In the genomic region with DNA sequence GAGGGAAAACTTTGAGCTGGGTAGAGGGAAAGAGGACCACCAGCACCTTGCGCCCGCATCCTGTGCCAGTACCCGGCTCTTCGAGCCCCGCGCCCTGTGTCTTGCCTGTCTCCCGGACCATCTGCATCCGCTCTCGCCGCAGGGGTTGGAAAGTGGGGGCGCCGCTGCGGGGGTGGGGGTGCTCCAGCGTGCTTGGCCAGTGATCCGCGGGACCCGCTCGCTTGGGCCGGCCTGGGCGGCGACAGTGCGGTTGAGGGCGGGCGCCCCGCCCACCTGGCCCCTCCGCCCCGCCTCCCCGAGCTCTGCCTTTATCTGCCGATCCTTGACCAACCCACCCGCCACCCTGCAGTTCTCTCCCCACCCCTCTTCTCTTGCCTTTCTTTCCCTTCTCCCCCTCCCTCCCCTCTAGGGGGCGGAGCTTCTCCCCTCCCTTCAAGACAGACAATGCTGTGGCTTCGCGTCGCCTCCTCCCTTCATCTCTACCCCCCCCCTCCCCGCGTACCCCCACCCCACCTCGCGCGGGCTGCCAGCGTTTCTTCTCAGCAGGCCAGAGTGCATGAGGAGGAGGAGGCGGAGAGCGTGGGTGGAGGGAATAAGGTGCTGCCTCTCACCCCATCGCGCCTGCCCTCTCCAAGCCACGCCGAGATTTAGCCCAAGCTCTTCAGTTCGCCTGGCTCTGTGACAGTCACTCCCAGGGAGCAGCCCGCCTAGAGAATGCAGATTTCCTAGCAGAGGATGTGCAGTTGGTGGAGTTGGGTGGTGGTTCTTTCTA, we compare ENCODE assay signal across 8 mouse cellular contexts. TPM values are rescaled to one million over a fixed set of nuclear protein-coding genes. Genes with fewer than 3 reads are reported as not detected.
DNase-seq lines count a peak whose midpoint lies in the region; ATAC-seq and TF ChIP-seq lines count a peak whose summit lies in the region.

A gene (minus strand): TSS at position 613 of the 772 bp plus-strand sequence.

- peak within 1 kb of the TSS; percentile 86 for H3K4me2 ChIP-seq in forebrain, embryonic 16.5 days (ENCODE audit: low read length)
- peak within 1 kb of the TSS; percentile 91 for H3K4me2 ChIP-seq in lung, embryonic 14.5 days

- peak within 1 kb of the TSS; percentile 96 to 97 for H3K4me3 ChIP-seq in ES-E14 (ENCODE audit: insufficient read depth in 1 of 2, low read depth in 1 of 2, low read length in 2 of 2, poor library complexity in 1 of 2, severe bottlenecking in 1 of 2)
- H3K4me3 ChIP-seq in forebrain, embryonic 16.5 days (replicated peaks; ENCODE audit: low read length) = peak within 1 kb of the TSS; percentile 71
- H3K4me3 ChIP-seq in layer of hippocampus, adult 2 months = peak within 1 kb of the TSS; percentile 72
- peak within 1 kb of the TSS; percentile 55 for H3K4me3 ChIP-seq in lung, embryonic 14.5 days (ENCODE audit: low read depth, low read length)
- H3K4me3 ChIP-seq in olfactory bulb, adult 2 months (ENCODE audit: insufficient read depth, low read depth, low read length) = peak within 1 kb of the TSS; percentile 43
- H3K4me3 ChIP-seq in thymus, adult 2 months (ENCODE audit: control insufficient read depth, insufficient read depth, low read length) = peak within 1 kb of the TSS; percentile 80

- H3K27ac ChIP-seq in ES-E14 (ENCODE audit: insufficient read depth, low read depth, low read length, poor library complexity, severe bottlenecking) = no peak within 1 kb of the TSS
- peak within 1 kb of the TSS; percentile 81 for H3K27ac ChIP-seq in forebrain, embryonic 16.5 days (ENCODE audit: low read length)
- H3K27ac ChIP-seq in layer of hippocampus, adult 2 months = peak within 1 kb of the TSS; percentile 95
- H3K27ac ChIP-seq in lung, embryonic 14.5 days (ENCODE audit: low read depth) = peak within 1 kb of the TSS; percentile 67
- H3K27ac ChIP-seq in olfactory bulb, adult 2 months (ENCODE audit: insufficient read depth, low read depth, low read length) = peak within 1 kb of the TSS; percentile 71
- H3K27ac ChIP-seq in thymus, adult 2 months (ENCODE audit: control insufficient read depth, insufficient read depth, low read length) = peak within 1 kb of the TSS; percentile 72

- no peaks in the 10 kb centered on the region for H3K27me3 ChIP-seq in forebrain, embryonic 16.5 days (replicated peaks; ENCODE audit: control insufficient read depth, insufficient read depth, low read length)
- peaks cover 18% of the 10 kb centered on the region for H3K27me3 ChIP-seq in lung, embryonic 14.5 days (ENCODE audit: insufficient read depth, low read length)
- H3K27me3 ChIP-seq in thymus, adult 2 months (ENCODE audit: control insufficient read depth, insufficient read depth, low read length) = no peaks in the 10 kb centered on the region

- H3K9me3 ChIP-seq in ES-E14 (ENCODE audit: control insufficient read depth, insufficient read depth, low read depth, low read length) = no peaks in the 10 kb centered on the region
- H3K9me3 ChIP-seq in forebrain, embryonic 16.5 days (ENCODE audit: control insufficient read depth, low read length) = no peaks in the 10 kb centered on the region
- H3K9me3 ChIP-seq in lung, embryonic 14.5 days (ENCODE audit: low read depth, low read length) = no peaks in the 10 kb centered on the region

- peak; percentile 94 for DNase-seq in ES-E14 (ENCODE audit: low read depth, low spot score)
- peak; percentile 42 for DNase-seq in cerebellum, adult 11 months
- DNase-seq in heart, postnatal 25 days (ENCODE audit: low spot score) = peak; percentile 79
- DNase-seq in layer of hippocampus, adult 2 months (ENCODE audit: low spot score in 2 of 2) = peak; percentile 74 to 90
- peak; percentile 87 for DNase-seq in lung, embryonic 14.5 days
- DNase-seq in thymus, adult 2 months = peak; percentile 93

- TF ChIP-seq CTCF in layer of hippocampus, adult 2 months (conservative IDR thresholded peaks at IDR 0.05) = no peak; the same call in 1 of the 2 replicates
- peak; percentile 15; the same call in 1 of the 2 replicates for TF ChIP-seq CTCF in lung, embryonic 14.5 days (IDR thresholded peaks at IDR 0.05; ENCODE audit: low read depth)
- no peak for TF ChIP-seq CTCF in olfactory bulb, adult 2 months (IDR thresholded peaks at IDR 0.05; ENCODE audit: insufficient read depth, low read depth, low read length)
- TF ChIP-seq CTCF in thymus, adult 2 months (IDR thresholded peaks at IDR 0.05; ENCODE audit: borderline replicate concordance, control insufficient read depth, extremely low read depth, insufficient read depth, low read length, poor library complexity) = no peak

- ATAC-seq in forebrain, embryonic 16.5 days = peak; percentile 89
- peak; percentile 91 for ATAC-seq in lung, embryonic 14.5 days (ENCODE audit: insufficient read depth)

- intact Hi-C loops in heart, postnatal 25 days (cut with DNase I) = no loop called here

- H3K4me1 ChIP-seq in ES-E14 (ENCODE audit: control insufficient read depth in 2 of 2, insufficient read depth in 2 of 2, low read length in 2 of 2, poor library complexity in 1 of 2) = peaks cover 4 to 10% of the 10 kb centered on the region in 2 experiments; a peak in 2 of 4 replicates
- H3K4me1 ChIP-seq in forebrain, embryonic 16.5 days (replicated peaks; ENCODE audit: control insufficient read depth, insufficient read depth, low read length) = peaks cover 29% of the 10 kb centered on the region
- peaks cover 8% of the 10 kb centered on the region; the same call in 1 of the 2 replicates for H3K4me1 ChIP-seq in lung, embryonic 14.5 days (ENCODE audit: insufficient read depth)
- H3K4me1 ChIP-seq in olfactory bulb, adult 2 months (ENCODE audit: control insufficient read depth, insufficient read depth, low read length) = peaks cover 19% of the 10 kb centered on the region
- peaks cover 39% of the 10 kb centered on the region for H3K4me1 ChIP-seq in thymus, adult 2 months (replicated peaks; ENCODE audit: control insufficient read depth, insufficient read depth, low read length)

- no peaks in the 10 kb centered on the region for H3K36me3 ChIP-seq in ES-E14 (ENCODE audit: control insufficient read depth, insufficient read depth, low read length, poor library complexity, severe bottlenecking)
- H3K36me3 ChIP-seq in forebrain, embryonic 16.5 days (ENCODE audit: control insufficient read depth, insufficient read depth) = no peaks in the 10 kb centered on the region
- no peaks in the 10 kb centered on the region for H3K36me3 ChIP-seq in lung, embryonic 14.5 days (ENCODE audit: insufficient read depth)
- H3K36me3 ChIP-seq in thymus, adult 2 months (ENCODE audit: control insufficient read depth, insufficient read depth, low read length) = no peaks in the 10 kb centered on the region

- H3K9ac ChIP-seq in ES-E14 (ENCODE audit: insufficient read depth, low read depth, low read length, poor library complexity, severe bottlenecking) = peak within 1 kb of the TSS; percentile 82
- peak within 1 kb of the TSS; percentile 82 for H3K9ac ChIP-seq in forebrain, embryonic 16.5 days (replicated peaks; ENCODE audit: low read depth, low read length)
- peak within 1 kb of the TSS; percentile 62 for H3K9ac ChIP-seq in lung, embryonic 14.5 days

- TF ChIP-seq POLR2A in olfactory bulb, adult 2 months (IDR thresholded peaks at IDR 0.05; ENCODE audit: insufficient read depth, low read depth, low read length) = no peak
- TF ChIP-seq POLR2A in thymus, adult 2 months (IDR thresholded peaks at IDR 0.05; ENCODE audit: control insufficient read depth, extremely low read depth, insufficient read depth, low read length, poor library complexity) = no peak; the same call in 1 of the 2 replicates

- in situ Hi-C loops in ES-E14 (cut with MboI; ENCODE audit: low sequenced_read_pairs in 2 of 2, unreplicated experiment in 2 of 2) = no loop called here

- WGBS in forebrain, embryonic 16.5 days = 0% methylated on average over 41 of the region's 48 CpGs
- WGBS in lung, embryonic 14.5 days = under 1% methylated on average over 43 of the region's 48 CpGs
- WGBS in olfactory bulb, adult 2 months = under 1% methylated on average over 43 of the region's 48 CpGs
- 1% methylated on average over 46 of the region's 48 CpGs for WGBS in thymus, adult 2 months

TF ChIP-seq in ES-E14, 5 proteins besides CTCF, POLR2A, EP300 and RAD21:
- TF ChIP-seq MAFK (IDR thresholded peaks at IDR 0.05; ENCODE audit: insufficient read depth, low read depth, low read length) (no peak), ZNF384 (IDR thresholded peaks at IDR 0.05; ENCODE audit: low read depth, low read length) (no peak), CHD2 (IDR thresholded peaks at IDR 0.05; ENCODE audit: low read depth, low read length) (no peak), ZC3H11A (IDR thresholded peaks at IDR 0.05; ENCODE audit: borderline replicate concordance, low read depth, low read length) (no peak), HCFC1 (IDR thresholded peaks at IDR 0.05; ENCODE audit: borderline replicate concordance, insufficient read depth, low read length) (no peak)

RNA-seq across cellular contexts. Expression of the gene that starts here (rescaled TPM):
- 2.2 and 3.2 TPM in 2 replicates for total RNA-seq in ES-E14 (2012; rRNA removed)
- polyA plus RNA-seq in forebrain, embryonic 16.5 days (2015; fragmentation: Nextera tagmentation; extraction: Ambion mirVana) = 27.4 and 32.1 TPM in 2 replicates
- total RNA-seq in heart, postnatal 25 days (2021) = 10 to 100 TPM in 1 of 2 experiments, 1 to 10 TPM in 1; 8.2 to 10.4 TPM
- 10 to 100 TPM; 39.9 to 43.2 TPM for total RNA-seq in layer of hippocampus, adult 2 months (2021)
- polyA plus RNA-seq in lung, embryonic 14.5 days (2014; fragmentation: Nextera tagmentation; extraction: Ambion mirVana) = 15.8 and 15.9 TPM in 2 replicates
- not detected in 2 replicates for polyA plus RNA-seq in olfactory bulb, adult 2 months (2012; ENCODE audit: insufficient read depth, insufficient read length, low replicate concordance, missing spikeins)
- 110 and 111 TPM in 2 replicates for polyA plus RNA-seq in thymus, adult 2 months (2012; rRNA removed)

Comparison
In these comparisons a context has a peak if more than half of its experiments do, and no peak if none do; other contexts are left out.
1. DNase-seq: peak in every context shown above with its lines; median percentile 94 in ES-E14; 93 in thymus, adult 2 months; 87 in lung, embryonic 14.5 days; 82 in layer of hippocampus, adult 2 months; 79 in heart, postnatal 25 days; 42 in cerebellum, adult 11 months.
2. H3K4me3 ChIP-seq: peak in every context shown above with its lines; median percentile 96 in ES-E14; 80 in thymus, adult 2 months; 72 in layer of hippocampus, adult 2 months; 71 in forebrain, embryonic 16.5 days; 55 in lung, embryonic 14.5 days; 43 in olfactory bulb, adult 2 months.